Mouse (Mus musculus) kidney, adult 18-20 months (tissue): ENCODE results near the gene Fam19a3.
A peak's percentile ranks its signal among the peaks of the same experiment; 100 is the strongest.
"Not testable (repeated sequence)": the region's sequence is repeated elsewhere in the genome, so short reads cannot be mapped to it uniquely, and the experiment has no call there.

Experiments
- DNase-seq: peaks from one replicate; pipeline ENCODE4 v3.0.0; 2021

The Fam19a3 gene

DNA sequence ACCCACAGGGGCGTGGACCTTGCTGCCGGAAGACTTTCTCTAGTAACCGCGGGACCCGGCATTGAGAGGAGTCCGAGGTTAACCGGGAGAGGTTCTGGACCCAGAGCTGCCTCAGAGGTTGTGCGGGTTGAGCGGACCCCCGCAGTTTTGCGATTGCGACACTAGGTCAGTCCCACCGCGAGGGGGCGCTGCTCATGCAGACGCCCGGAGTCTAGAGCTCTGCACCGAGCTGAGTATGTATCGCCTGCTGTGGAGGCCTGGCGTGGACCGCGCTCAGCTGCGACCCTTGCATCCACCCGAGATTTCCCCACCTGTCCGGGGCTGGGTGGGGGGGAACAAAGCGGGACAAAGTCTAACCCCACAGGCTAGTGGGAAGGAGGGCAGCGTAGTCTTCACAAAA lies 23.2 kb downstream of the Fam19a3 start:
- peak; percentile 63 for DNase-seq

- not testable (repeated sequence) for DNase-seq
These were observed 28.8 kb downstream of the Fam19a3 start for GRCm38 (mm10) chr3:104752845-104753244.

- DNase-seq = no peak
These were observed 37.8 kb downstream of the Fam19a3 start for GRCm38 (mm10) chr3:104743864-104744263.

- DNase-seq = no peak
These were observed 38.5 kb downstream of the Fam19a3 start for GRCm38 (mm10) chr3:104743161-104743560.

DNA sequence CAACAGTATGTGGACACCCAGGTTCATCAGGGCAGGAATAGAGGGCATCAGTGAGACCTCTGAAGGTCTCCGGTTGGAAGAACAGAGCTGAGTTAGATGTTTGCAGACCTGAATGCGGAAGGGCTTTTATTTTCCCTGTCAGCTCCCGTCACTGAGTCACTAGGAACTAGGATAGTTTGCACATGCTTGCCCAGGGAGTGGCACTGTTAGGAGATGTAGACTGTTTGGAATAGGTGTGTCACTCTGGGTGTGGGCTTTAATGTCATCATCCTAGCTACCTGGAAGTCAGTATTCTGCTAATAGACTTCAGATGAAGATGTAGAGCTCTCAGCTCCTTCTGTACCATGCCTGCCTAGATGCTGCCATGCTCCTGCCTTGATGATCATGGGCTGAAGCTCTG lies 39.7 kb downstream of the Fam19a3 start:
- no peak for DNase-seq

DNA sequence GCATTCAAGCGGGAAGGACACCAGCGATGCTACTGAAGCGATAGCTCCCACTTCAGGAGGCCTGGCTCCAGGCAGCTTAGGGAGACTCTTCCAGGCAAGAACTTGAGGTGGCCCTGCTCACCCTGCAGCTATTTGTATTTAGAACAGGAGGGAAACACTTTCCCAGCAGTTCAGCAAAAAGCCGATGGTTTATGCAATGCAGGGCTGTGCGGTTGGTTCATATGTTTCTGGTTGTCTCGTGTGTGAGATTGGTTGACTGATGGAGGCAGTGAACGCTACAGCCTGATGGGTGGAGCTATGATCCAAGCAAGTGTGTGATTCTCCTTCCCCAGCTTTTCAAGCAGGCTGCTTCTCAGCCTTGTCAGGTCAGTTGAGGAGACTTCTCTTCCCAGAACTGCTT lies 47.0 kb downstream of the Fam19a3 start:
- DNase-seq = no peak

GRCm38 (mm10) chr3:104732907-104733306 lies 48.7 kb downstream of the Fam19a3 start:
- no peak for DNase-seq

- no peak for DNase-seq
These were observed 52.3 kb downstream of the Fam19a3 start for GRCm38 (mm10) chr3:104729270-104729839.
